Mouse (Mus musculus): ENCODE results near the gene Rabggtb. TPM values are rescaled to one million over a fixed set of nuclear protein-coding genes. Genes with fewer than 3 reads are reported as not detected.
"Not testable (repeated sequence)": the region's sequence is repeated elsewhere in the genome, so short reads cannot be mapped to it uniquely, and the experiment has no call there.

Rabggtb gene
- polyA plus RNA-seq, 1 experiment from 2014 or later = 52.1 TPM

DNA sequence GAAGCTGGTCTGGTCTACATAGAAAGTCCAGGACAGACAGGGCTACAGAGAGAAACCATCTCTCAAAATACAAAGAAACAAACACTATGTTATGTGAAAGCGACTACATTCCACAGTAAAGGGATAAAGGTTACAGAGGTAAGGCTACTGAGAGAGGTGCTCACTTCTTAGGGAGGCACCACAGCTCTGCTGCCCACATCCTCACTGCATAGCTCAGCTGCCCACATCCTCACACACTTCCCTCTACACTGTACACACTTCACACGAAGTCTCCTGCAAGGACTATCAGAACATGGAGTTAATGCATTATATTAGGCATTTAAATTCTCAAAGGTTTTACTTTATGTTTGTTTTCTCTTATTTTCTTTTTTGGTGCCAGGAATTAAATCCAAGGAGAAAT, 49.0 kb downstream of the Rabggtb start:
- WGBS = 74% methylated on average over 2 of the region's 2 CpGs
- ATAC-seq (ENCODE audit: insufficient read depth) = no peak

DNA sequence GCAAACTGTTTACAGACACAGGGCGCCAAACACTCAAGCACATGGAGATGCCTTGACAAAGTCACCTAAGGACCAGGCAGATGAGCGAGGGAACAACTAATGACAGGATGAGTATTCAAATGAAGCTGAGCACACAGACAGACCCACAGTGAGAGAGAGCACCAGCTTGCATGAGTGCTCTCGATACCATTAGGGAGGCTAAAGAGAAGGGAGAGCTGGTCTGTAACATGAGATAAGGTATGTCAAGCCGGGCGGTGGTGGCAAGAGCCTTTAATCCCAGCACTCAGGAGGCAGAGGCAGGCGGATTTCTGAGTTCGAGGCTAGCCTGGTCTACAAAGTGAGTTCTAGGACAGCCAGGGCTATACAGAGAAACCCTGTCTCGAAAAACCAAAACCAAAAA, 52.4 kb downstream of the Rabggtb start:
- not testable (repeated sequence) for H3K4me1 ChIP-seq (ENCODE audit: insufficient read depth); H3K27me3 ChIP-seq (ENCODE audit: insufficient read depth, low read length); DNase-seq; H3K9me3 ChIP-seq (ENCODE audit: low read depth, low read length); H3K36me3 ChIP-seq (ENCODE audit: insufficient read depth); ATAC-seq (ENCODE audit: insufficient read depth); H3K27ac ChIP-seq (ENCODE audit: low read depth); H3K9ac ChIP-seq; H3K4me3 ChIP-seq (ENCODE audit: low read depth, low read length); H3K4me2 ChIP-seq
- 76% methylated on average over 8 of the region's 8 CpGs for WGBS

More for the DNA sequence above, 49.0 kb downstream of the Rabggtb start:
- H3K4me2 ChIP-seq = no peak overlapping the region
- no peaks in the 10 kb centered on the region for H3K36me3 ChIP-seq (ENCODE audit: insufficient read depth)
- DNase-seq = no peak
- no peaks in the 10 kb centered on the region for H3K9me3 ChIP-seq (ENCODE audit: low read depth, low read length)
- H3K4me1 ChIP-seq (ENCODE audit: insufficient read depth) = no peaks in the 10 kb centered on the region
- no peak for TF ChIP-seq CTCF (IDR thresholded peaks at IDR 0.05; ENCODE audit: low read depth)
- no peaks in the 10 kb centered on the region for H3K27me3 ChIP-seq (ENCODE audit: insufficient read depth, low read length)
- H3K9ac ChIP-seq = no peak overlapping the region
- no peak overlapping the region for H3K4me3 ChIP-seq (ENCODE audit: low read depth, low read length)
- H3K27ac ChIP-seq (ENCODE audit: low read depth) = no peak overlapping the region

DNA sequence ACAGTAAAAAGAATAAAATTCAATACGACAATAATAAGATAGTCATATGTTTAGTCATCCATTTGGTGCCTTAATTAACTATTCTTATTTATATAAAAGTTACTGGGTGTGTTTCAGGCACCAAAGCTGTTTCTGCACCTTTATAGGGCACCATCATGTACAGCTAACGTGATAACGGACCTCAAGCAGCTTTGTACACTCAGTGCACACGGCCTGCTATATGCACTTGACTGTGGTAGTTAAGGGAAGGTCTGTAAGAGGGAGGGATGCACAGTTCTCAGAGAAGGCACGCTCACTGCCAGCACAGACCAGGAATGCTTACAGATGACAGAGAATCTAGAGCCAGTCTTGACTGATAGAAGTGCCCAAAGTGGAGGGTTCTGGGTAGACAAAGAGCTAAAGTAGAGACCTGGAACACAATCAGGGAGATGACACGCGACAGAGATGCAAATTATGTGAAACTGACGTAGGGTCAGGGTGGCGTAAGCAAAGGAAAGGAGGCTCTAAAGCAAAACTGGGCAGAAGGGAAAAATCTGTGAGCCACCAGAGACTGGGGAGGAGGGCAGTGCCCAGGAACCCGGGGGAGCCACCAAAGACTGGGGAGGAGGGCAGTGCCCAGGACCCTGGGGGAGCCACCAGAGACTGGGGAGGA, 54.3 kb downstream of the Rabggtb start:
- ATAC-seq (ENCODE audit: insufficient read depth) (no peak), DNase-seq (no peak)
- no peaks in the 10 kb centered on the region for H3K9me3 ChIP-seq (ENCODE audit: low read depth, low read length)
- no peaks in the 10 kb centered on the region for H3K4me1 ChIP-seq (ENCODE audit: insufficient read depth)
- no peak overlapping the region for H3K9ac ChIP-seq
- H3K27me3 ChIP-seq (ENCODE audit: insufficient read depth, low read length) = no peaks in the 10 kb centered on the region
- no peak overlapping the region for H3K4me2 ChIP-seq
- 76% methylated on average over 10 of the region's 10 CpGs for whole genome bisulfite sequencing
- no peak for TF ChIP-seq CTCF (IDR thresholded peaks at IDR 0.05; ENCODE audit: low read depth)
- no peak overlapping the region for H3K4me3 ChIP-seq (ENCODE audit: low read depth, low read length)
- H3K36me3 ChIP-seq (ENCODE audit: insufficient read depth) = no peaks in the 10 kb centered on the region
- no peak overlapping the region for H3K27ac ChIP-seq (ENCODE audit: low read depth)

Other genes starting within 250 kb of the Rabggtb start
- 34.1 and 34.8 TPM in 2 replicates for gene St6galnac3, start 187.8 kb downstream of the Rabggtb start, polyA plus RNA-seq (2014; fragmentation: Nextera tagmentation; extraction: Ambion mirVana)
- gene Asb17, start 68.8 kb downstream of the Rabggtb start, polyA plus RNA-seq (2014; fragmentation: Nextera tagmentation; extraction: Ambion mirVana) = 0.09 TPM in 1 of 2 replicates, not detected in the other
- gene Msh4, start 6.9 kb downstream of the Rabggtb start, polyA plus RNA-seq (2014; fragmentation: Nextera tagmentation; extraction: Ambion mirVana) = 0.17 and 0.26 TPM in 2 replicates
- 45.7 and 47.6 TPM in 2 replicates for gene Acadm, start 31.6 kb upstream of the Rabggtb start, polyA plus RNA-seq (2014; fragmentation: Nextera tagmentation; extraction: Ambion mirVana)
- 0.29 and 0.53 TPM in 2 replicates for gene Slc44a5, start 60.4 kb upstream of the Rabggtb start, polyA plus RNA-seq (2014; fragmentation: Nextera tagmentation; extraction: Ambion mirVana)

All from lung, embryonic 14.5 days (tissue).